ENCODE assay signal across 11 mouse cellular contexts in genomic region chr15:93529831-93530702, GRCm38 (mm10).
DNase-seq lines count a peak whose midpoint lies in the region; ATAC-seq and TF ChIP-seq lines count a peak whose summit lies in the region.
"Had no signal": no experiment of that assay in that cellular context is flagged by ENCODE, and none has a peak within 500 bp of the region (broad histone marks: within the 10 kb centered on the region; RNA-seq: fewer than 3 reads in every experiment).

No protein-coding gene starts in this region.

- intact Hi-C loops in gastrocnemius, adult 2 months (cut with DNase I), result no loop called here
- intact Hi-C loops in gastrocnemius, postnatal 36 days (cut with DNase I), result no loop called here

- H3K4me1 ChIP-seq in limb, embryonic 13.5 days, result peaks cover 53% of the 10 kb centered on the region
- H3K4me1 ChIP-seq in limb, embryonic 10.5 days, result peaks cover 38% of the 10 kb centered on the region
- H3K4me1 ChIP-seq in heart, embryonic 14.5 days (ENCODE audit: control insufficient read depth in 2 of 2, insufficient read depth in 2 of 2, low read length in 2 of 2), result peaks cover 39 to 78% of the 10 kb centered on the region in 2 experiments

- no peak overlapping the region for H3K4me2 ChIP-seq in limb, embryonic 13.5 days (replicated peaks)
- H3K4me2 ChIP-seq in heart, embryonic 14.5 days (ENCODE audit: low read length), result peak overlapping the region; percentile 27

- DNase-seq in gastrocnemius, adult 2 months, result no peak
- no peak for DNase-seq in gastrocnemius, postnatal 36 days
- no peak for DNase-seq in limb, embryonic 10.5 days (ENCODE audit: low spot score)
- no peak for DNase-seq in spleen, adult 18-20 months
- DNase-seq in frontal cortex, postnatal 25 days (ENCODE audit: low spot score in 2 of 2), result no peak
- DNase-seq: adrenal gland, postnatal 36 days; cerebellum, postnatal 36 days; kidney, adult 18-20 months had no signal

- no peak for TF ChIP-seq CTCF in gastrocnemius, adult 2 months (IDR thresholded peaks at IDR 0.05)

- H3K9me3 ChIP-seq in limb, embryonic 13.5 days, result no peaks in the 10 kb centered on the region
- H3K9me3 ChIP-seq in limb, embryonic 10.5 days (replicated peaks), result no peaks in the 10 kb centered on the region
- no peaks in the 10 kb centered on the region for H3K9me3 ChIP-seq in heart, embryonic 14.5 days (ENCODE audit: control insufficient read depth, low read length)

- peak overlapping the region; percentile 35; the same call in 1 of the 2 replicates for H3K27ac ChIP-seq in gastrocnemius, adult 2 months
- peak overlapping the region; percentile 15; the same call in 1 of the 2 replicates for H3K27ac ChIP-seq in limb, embryonic 13.5 days
- no peak overlapping the region for H3K27ac ChIP-seq in limb, embryonic 10.5 days
- peak overlapping the region; percentile 25 to 64 for H3K27ac ChIP-seq in heart, embryonic 14.5 days (replicated peaks in 1 of 2; ENCODE audit: control insufficient read depth in 1 of 2, insufficient read depth in 1 of 2, low read depth in 2 of 2, low read length in 2 of 2)

- H3K27me3 ChIP-seq in limb, embryonic 13.5 days, result no peaks in the 10 kb centered on the region
- no peaks in the 10 kb centered on the region for H3K27me3 ChIP-seq in limb, embryonic 10.5 days (ENCODE audit: low read depth, poor library complexity, severe bottlenecking)
- H3K27me3 ChIP-seq in heart, embryonic 14.5 days (ENCODE audit: control insufficient read depth, insufficient read depth, low read length), result no peaks in the 10 kb centered on the region

- no peak overlapping the region for H3K4me3 ChIP-seq in gastrocnemius, adult 2 months
- H3K4me3 ChIP-seq in limb, embryonic 13.5 days, result no peak overlapping the region
- H3K4me3 ChIP-seq in limb, embryonic 10.5 days, result no peak overlapping the region
- H3K4me3 ChIP-seq in heart, embryonic 14.5 days (ENCODE audit: control insufficient read depth in 1 of 2, insufficient read depth in 1 of 2, low read depth in 1 of 2, low read length in 2 of 2), result no peak overlapping the region

- ATAC-seq in limb, embryonic 13.5 days (ENCODE audit: low FRiP score, low read depth), result no peak
- ATAC-seq in heart, embryonic 14.5 days (ENCODE audit: insufficient number of reproducible peaks, insufficient read depth, low FRiP score, low read depth), result no peak
- peak; percentile 64 for ATAC-seq in megakaryocyte-erythroid progenitor cell, adult 5-6 weeks (replicated peaks; ENCODE audit: low FRiP score, low TSS enrichment, poor library complexity, severe bottlenecking)

- no peaks in the 10 kb centered on the region for H3K36me3 ChIP-seq in limb, embryonic 13.5 days
- H3K36me3 ChIP-seq in limb, embryonic 10.5 days, result no peaks in the 10 kb centered on the region
- no peaks in the 10 kb centered on the region for H3K36me3 ChIP-seq in heart, embryonic 14.5 days (ENCODE audit: control insufficient read depth, insufficient read depth, low read length)

- WGBS in limb, embryonic 13.5 days, result 48% methylated on average over 12 of the region's 12 CpGs
- WGBS in limb, embryonic 10.5 days, result 43% methylated on average over 12 of the region's 12 CpGs
- 21% methylated on average over 12 of the region's 12 CpGs for WGBS in heart, embryonic 14.5 days

- H3K9ac ChIP-seq in limb, embryonic 13.5 days, result no peak overlapping the region
- H3K9ac ChIP-seq in heart, embryonic 14.5 days (ENCODE audit: low read length), result peak overlapping the region; percentile 54
